Mouse (Mus musculus): ENCODE results near the gene Clec16a. TPM values are rescaled to one million over a fixed set of nuclear protein-coding genes. Genes with fewer than 3 reads are reported as not detected.

Gene Clec16a
- polyA plus RNA-seq, 1 experiment from 2014 or later: 11.3 TPM

- Histone ChIP-seq H3K36me3 (replicated peaks; ENCODE audit: insufficient read depth, low read length) (peaks cover 3% of the 10 kb centered on the region), H3K9ac (replicated peaks) (no peak overlapping the region), H3K4me2 (ENCODE audit: low read depth, low read length) (no peak overlapping the region), H3K27me3 (ENCODE audit: insufficient read depth, low read length) (no peaks in the 10 kb centered on the region), H3K27ac (ENCODE audit: low read depth) (no peak overlapping the region), H3K4me1 (ENCODE audit: insufficient read depth) (peaks cover 5% of the 10 kb centered on the region), H3K4me3 (ENCODE audit: low read depth, low read length) (no peak overlapping the region), H3K9me3 (ENCODE audit: low read length) (no peaks in the 10 kb centered on the region)
- no peak for TF ChIP-seq EP300 (IDR thresholded peaks at IDR 0.05; ENCODE audit: low read depth)
- TF ChIP-seq CTCF (IDR thresholded peaks at IDR 0.05; ENCODE audit: low read depth): no peak
- DNase-seq (no peak), ATAC-seq (no peak)
- 85% methylated on average over 3 of the region's 3 CpGs for WGBS (ENCODE audit: insufficient replicate concordance)
These were observed 16.8 kb upstream of the Clec16a start for GRCm38 (mm10) chr16:10528382-10528781.

- H3K36me3 ChIP-seq (replicated peaks; ENCODE audit: insufficient read depth, low read length): peaks cover 3% of the 10 kb centered on the region
- ATAC-seq: no peak
- no peaks in the 10 kb centered on the region for H3K27me3 ChIP-seq (ENCODE audit: insufficient read depth, low read length)
- no peaks in the 10 kb centered on the region for H3K9me3 ChIP-seq (ENCODE audit: low read length)
- no peak for DNase-seq
- WGBS (ENCODE audit: insufficient replicate concordance): 89% methylated on average over 4 of the region's 4 CpGs
- no peak overlapping the region for H3K27ac ChIP-seq (ENCODE audit: low read depth)
- no peak overlapping the region for H3K4me2 ChIP-seq (ENCODE audit: low read depth, low read length)
- peaks cover 3% of the 10 kb centered on the region for H3K4me1 ChIP-seq (ENCODE audit: insufficient read depth)
- no peak for TF ChIP-seq EP300 (IDR thresholded peaks at IDR 0.05; ENCODE audit: low read depth)
- no peak overlapping the region for H3K4me3 ChIP-seq (ENCODE audit: low read depth, low read length)
- H3K9ac ChIP-seq (replicated peaks): no peak overlapping the region
These were observed 15.0 kb upstream of the Clec16a start for GRCm38 (mm10) chr16:10530179-10530578.

GRCm38 (mm10) chr16:10533781-10534180 lies 11.4 kb upstream of the Clec16a start:
- Histone ChIP-seq H3K4me2 (ENCODE audit: low read depth, low read length) (no peak overlapping the region), H3K9ac (replicated peaks) (no peak overlapping the region), H3K36me3 (replicated peaks; ENCODE audit: insufficient read depth, low read length) (peaks cover 3% of the 10 kb centered on the region), H3K27ac (ENCODE audit: low read depth) (no peak overlapping the region), H3K4me3 (ENCODE audit: low read depth, low read length) (no peak overlapping the region), H3K4me1 (ENCODE audit: insufficient read depth) (no peaks in the 10 kb centered on the region), H3K9me3 (ENCODE audit: low read length) (no peaks in the 10 kb centered on the region), H3K27me3 (ENCODE audit: insufficient read depth, low read length) (no peaks in the 10 kb centered on the region)
- TF ChIP-seq CTCF (IDR thresholded peaks at IDR 0.05; ENCODE audit: low read depth): no peak
- TF ChIP-seq EP300 (IDR thresholded peaks at IDR 0.05; ENCODE audit: low read depth): no peak
- no peak for DNase-seq
- ATAC-seq: no peak
- WGBS (ENCODE audit: insufficient replicate concordance): 75% methylated on average over 4 of the region's 4 CpGs

GRCm38 (mm10) chr16:10534567-10534966 lies 10.6 kb upstream of the Clec16a start:
- H3K9me3 ChIP-seq (ENCODE audit: low read length): no peaks in the 10 kb centered on the region
- H3K27me3 ChIP-seq (ENCODE audit: insufficient read depth, low read length): no peaks in the 10 kb centered on the region
- H3K36me3 ChIP-seq (replicated peaks; ENCODE audit: insufficient read depth, low read length): peaks cover 2% of the 10 kb centered on the region
- H3K4me2 ChIP-seq (ENCODE audit: low read depth, low read length): no peak overlapping the region
- H3K4me1 ChIP-seq (ENCODE audit: insufficient read depth): no peaks in the 10 kb centered on the region
- no peak for TF ChIP-seq EP300 (IDR thresholded peaks at IDR 0.05; ENCODE audit: low read depth)
- TF ChIP-seq CTCF (IDR thresholded peaks at IDR 0.05; ENCODE audit: low read depth): no peak
- ATAC-seq: no peak
- 74% methylated on average over 7 of the region's 7 CpGs for WGBS (ENCODE audit: insufficient replicate concordance)
- no peak overlapping the region for H3K27ac ChIP-seq (ENCODE audit: low read depth)
- no peak for DNase-seq
- no peak overlapping the region for H3K4me3 ChIP-seq (ENCODE audit: low read depth, low read length)
- no peak overlapping the region for H3K9ac ChIP-seq (replicated peaks)

GRCm38 (mm10) chr16:10536323-10536722 lies 8.8 kb upstream of the Clec16a start:
- peaks cover 4% of the 10 kb centered on the region; the same call in 1 of the 2 replicates for H3K4me1 ChIP-seq (ENCODE audit: insufficient read depth)
- no peaks in the 10 kb centered on the region for H3K36me3 ChIP-seq (replicated peaks; ENCODE audit: insufficient read depth, low read length)
- no peak overlapping the region for H3K4me2 ChIP-seq (ENCODE audit: low read depth, low read length)
- no peak overlapping the region for H3K27ac ChIP-seq (ENCODE audit: low read depth)
- no peaks in the 10 kb centered on the region for H3K9me3 ChIP-seq (ENCODE audit: low read length)
- H3K27me3 ChIP-seq (ENCODE audit: insufficient read depth, low read length): no peaks in the 10 kb centered on the region
- no peak overlapping the region for H3K9ac ChIP-seq (replicated peaks)
- DNase-seq: no peak
- no peak for TF ChIP-seq EP300 (IDR thresholded peaks at IDR 0.05; ENCODE audit: low read depth)
- TF ChIP-seq CTCF (IDR thresholded peaks at IDR 0.05; ENCODE audit: low read depth): no peak
- WGBS (ENCODE audit: insufficient replicate concordance): 47% methylated on average over 5 of the region's 5 CpGs
- ATAC-seq: no peak
- no peak overlapping the region for H3K4me3 ChIP-seq (ENCODE audit: low read depth, low read length)

GRCm38 (mm10) chr16:10536961-10537360 lies 8.2 kb upstream of the Clec16a start:
- Histone ChIP-seq H3K4me1 (ENCODE audit: insufficient read depth) (peaks cover 10% of the 10 kb centered on the region), H3K4me3 (ENCODE audit: low read depth, low read length) (no peak overlapping the region), H3K27ac (ENCODE audit: low read depth) (no peak overlapping the region), H3K4me2 (ENCODE audit: low read depth, low read length) (no peak overlapping the region), H3K27me3 (ENCODE audit: insufficient read depth, low read length) (no peaks in the 10 kb centered on the region), H3K9me3 (ENCODE audit: low read length) (no peaks in the 10 kb centered on the region), H3K9ac (replicated peaks) (no peak overlapping the region), H3K36me3 (replicated peaks; ENCODE audit: insufficient read depth, low read length) (no peaks in the 10 kb centered on the region)
- 76% methylated on average over 3 of the region's 3 CpGs for WGBS (ENCODE audit: insufficient replicate concordance)
- ATAC-seq: no peak
- DNase-seq: no peak
- TF ChIP-seq CTCF (IDR thresholded peaks at IDR 0.05; ENCODE audit: low read depth) (no peak), EP300 (IDR thresholded peaks at IDR 0.05; ENCODE audit: low read depth) (no peak)
